Mouse (Mus musculus): ENCODE measurements around the gene Avpi1. TPM values are rescaled to one million over a fixed set of nuclear protein-coding genes. Genes with fewer than 3 reads are reported as not detected.

The Avpi1 gene
- total RNA-seq (2021): 1 to 10 TPM; 8.7 to 9.0 TPM
- long read RNA-seq, experiment 1, transcript Avpi1-201 (3 exons, 1,044 nt): major isoform, 10 of 11 reads
- long read RNA-seq, experiment 1, partial matches to known transcripts: 1 of 11 reads
- long read RNA-seq, experiment 1, other reads (novel, unspliced or antisense): 0 of 11 reads
- long read RNA-seq, experiment 2, transcript Avpi1-201 (3 exons, 1,044 nt): major isoform, 14 of 17 reads
- long read RNA-seq, experiment 2, partial matches to known transcripts: 2 of 17 reads
- long read RNA-seq, experiment 2, other reads (novel, unspliced or antisense): 1 of 17 reads

GRCm38 (mm10) chr19:42128787-42129508 lies at the start of gene Avpi1:
Avpi1 (minus strand) TSS chr19:42129059.
- Histone ChIP-seq H3K4me3 (peak within 1 kb of the TSS; percentile 86), H3K27ac (peak within 1 kb of the TSS; percentile 94)
- intact Hi-C loops (cut with DNase I): loop anchor here (2.0 kb wide), 1 partner anchor 38 kb away; the partner anchor contains the start of gene Pi4k2a
- TF ChIP-seq CTCF (IDR thresholded peaks at IDR 0.05): no peak
- DNase-seq: peak; percentile 98

GRCm38 (mm10) chr19:42177461-42177860 lies 48.6 kb upstream of the Avpi1 start:
- TF ChIP-seq CTCF (IDR thresholded peaks at IDR 0.05): no peak
- intact Hi-C loops (cut with DNase I): loop anchor here (10.0 kb wide), 1 partner anchor 1347 kb away; the partner anchor contains the start of gene Got1
- Histone ChIP-seq H3K27ac (no peak overlapping the region), H3K4me3 (no peak overlapping the region)
- no peak for DNase-seq

GRCm38 (mm10) chr19:42176841-42177240 lies 48.0 kb upstream of the Avpi1 start:
- H3K4me3 ChIP-seq: no peak overlapping the region
- intact Hi-C loops (cut with DNase I): loop anchor here (10.0 kb wide), 1 partner anchor 1348 kb away; the partner anchor contains the start of gene Got1
- no peak for DNase-seq
- no peak for TF ChIP-seq CTCF (IDR thresholded peaks at IDR 0.05)
- H3K27ac ChIP-seq: no peak overlapping the region

GRCm38 (mm10) chr19:42170025-42170969 lies 41.4 kb upstream of the Avpi1 start:
- peak; percentile 95 for DNase-seq
- intact Hi-C loops (cut with DNase I): loop anchor here (10.0 kb wide), 1 partner anchor 1355 kb away; the partner anchor contains the start of gene Got1
- TF ChIP-seq CTCF (IDR thresholded peaks at IDR 0.05): no peak
- peak overlapping the region; percentile 92 for H3K27ac ChIP-seq
- H3K4me3 ChIP-seq: peak overlapping the region; percentile 95

- no peak for TF ChIP-seq CTCF (IDR thresholded peaks at IDR 0.05)
- intact Hi-C loops (cut with DNase I): loop anchor here (5.0 kb wide), 1 partner anchor 132 kb away; the partner anchor contains the start of gene Ankrd2
- Histone ChIP-seq H3K27ac (no peak overlapping the region), H3K4me3 (no peak overlapping the region)
- DNase-seq: no peak
Observed at GRCm38 (mm10) chr19:42169322-42169975, 40.6 kb upstream of the Avpi1 start.

GRCm38 (mm10) chr19:42167489-42167888 lies 38.6 kb upstream of the Avpi1 start:
- no peak overlapping the region for H3K4me3 ChIP-seq
- intact Hi-C loops (cut with DNase I): loop anchor here (2.0 to 5.0 kb wide), 2 partner anchors 19 to 130 kb away; partner anchors contain the start of gene Ankrd2
- TF ChIP-seq CTCF (IDR thresholded peaks at IDR 0.05): no peak
- no peak for DNase-seq
- H3K27ac ChIP-seq: no peak overlapping the region

- intact Hi-C loops (cut with DNase I): loop anchor here (2.0 to 5.0 kb wide), 2 partner anchors 18 to 129 kb away; partner anchors contain the start of gene Ankrd2
- TF ChIP-seq CTCF (IDR thresholded peaks at IDR 0.05): no peak
- no peak for DNase-seq
- H3K4me3 ChIP-seq: no peak overlapping the region
- no peak overlapping the region for H3K27ac ChIP-seq
Observed at GRCm38 (mm10) chr19:42166766-42167165, 37.9 kb upstream of the Avpi1 start.

- intact Hi-C loops (cut with DNase I): loop anchor here (2.0 to 5.0 kb wide), 2 partner anchors 17 to 129 kb away; partner anchors contain the start of gene Ankrd2
- H3K4me3 ChIP-seq: peak overlapping the region; percentile 63
- peak overlapping the region; percentile 60 for H3K27ac ChIP-seq
- peak; percentile 90 for DNase-seq
- TF ChIP-seq CTCF (IDR thresholded peaks at IDR 0.05): no peak; the same call in 1 of the 2 replicates
Observed at GRCm38 (mm10) chr19:42166130-42166529, 37.3 kb upstream of the Avpi1 start.

- DNase-seq: no peak
- no peak for TF ChIP-seq CTCF (IDR thresholded peaks at IDR 0.05)
- Histone ChIP-seq H3K4me3 (no peak overlapping the region), H3K27ac (no peak overlapping the region)
- intact Hi-C loops (cut with DNase I): no loop called here
Observed at GRCm38 (mm10) chr19:42164188-42164587, 35.3 kb upstream of the Avpi1 start.

- Histone ChIP-seq H3K27ac (no peak within 1 kb of the TSS), H3K4me3 (no peak within 1 kb of the TSS)
- TF ChIP-seq CTCF (IDR thresholded peaks at IDR 0.05): no peak
- intact Hi-C loops (cut with DNase I): no loop called here
- DNase-seq: no peak
Observed at GRCm38 (mm10) chr19:42163764-42164163, 34.9 kb upstream of the Avpi1 start, which contains the start of gene Zfyve27. Zfyve27 (plus strand) TSS chr19:42163951.

- H3K4me3 ChIP-seq: no peak overlapping the region
- TF ChIP-seq CTCF (IDR thresholded peaks at IDR 0.05): no peak
- no peak for DNase-seq
- no peak overlapping the region for H3K27ac ChIP-seq
- intact Hi-C loops (cut with DNase I): no loop called here
Observed at GRCm38 (mm10) chr19:42158246-42159017, 29.6 kb upstream of the Avpi1 start.

Measured in gastrocnemius, adult 2 months (tissue).